Mouse (Mus musculus): Measurements from ENCODE around the gene Cd59a.
"Not testable (repeated sequence)": the region's sequence is repeated elsewhere in the genome, so short reads cannot be mapped to it uniquely, and the experiment has no call there.

Gene Cd59a

DNA sequence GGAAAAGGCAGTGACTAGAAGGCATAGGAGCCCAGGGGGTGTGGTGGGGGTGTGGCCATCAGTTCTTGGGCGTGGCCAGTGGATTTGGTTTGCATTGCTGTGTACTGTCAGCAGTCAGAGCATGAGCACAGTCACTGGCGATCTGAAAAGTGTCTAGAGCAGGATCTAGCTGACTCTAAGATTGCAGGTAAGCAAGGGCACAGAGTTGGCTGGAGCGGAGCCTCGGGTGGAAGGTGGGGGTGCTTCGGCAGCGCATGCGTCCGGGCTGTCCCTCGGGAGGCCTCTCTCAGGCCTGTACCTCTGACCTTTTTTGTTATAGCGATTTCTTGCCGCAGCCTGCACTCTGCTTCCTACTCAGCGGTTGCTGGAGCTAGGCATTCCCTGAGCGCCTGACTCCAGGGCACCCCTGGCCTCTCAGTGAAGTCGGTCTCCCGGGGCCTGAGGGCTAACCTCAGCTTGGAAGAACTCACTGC lies at the start of gene Cd59a:
TSS of gene Cd59a (plus strand) at position 61 of the 473 bp plus-strand sequence.
- peak; percentile 48 for DNase-seq (ENCODE audit: low read depth, low spot score)

DNA sequence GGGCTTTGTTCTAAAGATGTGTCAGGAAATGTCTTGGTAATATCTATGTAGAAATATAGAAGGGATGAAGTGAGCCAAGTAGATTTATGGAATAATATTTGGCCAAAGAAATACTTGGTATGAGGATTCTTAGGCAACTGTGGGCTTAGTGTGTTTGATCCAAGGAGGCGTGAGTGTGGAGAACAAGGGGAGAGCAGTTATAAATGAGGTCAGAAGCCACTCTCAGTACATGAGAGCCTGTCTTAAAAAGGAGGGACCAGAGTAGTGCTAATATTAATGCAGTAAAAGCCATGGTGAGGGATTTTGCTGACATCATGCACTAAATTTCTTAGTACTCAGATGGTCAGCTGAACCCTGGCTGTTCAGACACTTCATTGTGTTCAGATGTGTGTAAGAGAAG lies 37.2 kb upstream of the Cd59a start:
- no peak for DNase-seq (ENCODE audit: low read depth, low spot score)

DNA sequence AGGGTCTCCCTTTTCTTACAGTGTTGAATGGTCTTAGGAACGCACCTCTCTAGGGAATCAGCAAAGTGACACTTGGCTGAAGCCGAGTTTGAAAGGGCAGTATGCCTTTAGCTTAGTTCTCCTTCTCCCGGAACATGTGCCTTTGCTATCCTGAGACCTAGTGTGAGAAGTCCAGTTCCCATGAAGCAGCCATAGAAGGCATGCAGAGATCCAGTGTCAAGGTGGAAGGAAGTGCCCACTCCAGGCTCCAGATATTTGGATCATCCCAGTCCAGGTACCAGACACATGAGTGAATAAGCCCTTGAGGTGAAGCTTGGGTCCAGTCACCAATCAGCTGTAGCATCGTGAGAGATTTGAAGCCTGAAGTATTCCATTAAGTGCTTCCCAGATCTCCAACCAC lies 36.6 kb upstream of the Cd59a start:
- no peak for DNase-seq (ENCODE audit: low read depth, low spot score)

DNA sequence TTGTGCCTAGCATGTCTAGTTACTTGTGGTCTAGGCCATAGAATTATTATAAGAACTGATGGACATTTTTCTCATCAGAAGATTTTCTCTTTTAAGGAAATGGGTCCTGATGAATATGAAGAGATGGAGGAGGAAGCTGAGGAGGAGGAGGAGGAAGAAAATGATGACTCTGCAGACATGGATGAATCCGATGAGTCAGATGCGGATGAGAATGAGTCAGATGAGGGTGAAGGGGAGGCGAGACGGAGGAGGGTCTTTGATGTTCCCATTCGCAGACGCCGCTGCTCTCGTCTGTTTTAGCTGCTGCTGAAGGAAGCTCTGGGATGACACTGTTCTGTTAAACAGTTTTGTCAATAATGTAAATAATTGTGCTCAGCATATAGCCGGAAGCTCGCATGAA lies 35.8 kb upstream of the Cd59a start:
- DNase-seq (ENCODE audit: low read depth, low spot score): no peak

DNA sequence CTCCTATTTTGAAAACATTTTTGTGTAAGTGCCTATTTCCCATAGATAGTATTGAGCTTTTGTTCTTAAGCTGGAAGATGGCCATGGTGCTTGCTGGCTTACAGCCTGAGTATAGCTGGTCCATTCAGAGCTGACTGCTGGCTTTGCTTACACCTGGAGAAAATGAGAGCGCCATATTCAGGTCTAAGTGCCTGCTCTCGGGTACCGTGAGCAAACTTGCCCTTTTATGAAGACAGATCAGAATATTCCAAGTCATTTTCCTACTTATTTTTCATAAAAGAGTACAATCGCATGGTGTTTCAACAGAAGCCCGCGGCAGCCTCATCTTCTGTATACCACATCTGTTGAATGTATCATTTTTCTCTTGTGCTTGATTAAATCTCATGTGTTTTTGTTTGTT lies 34.6 kb upstream of the Cd59a start:
- no peak for DNase-seq (ENCODE audit: low read depth, low spot score)

DNA sequence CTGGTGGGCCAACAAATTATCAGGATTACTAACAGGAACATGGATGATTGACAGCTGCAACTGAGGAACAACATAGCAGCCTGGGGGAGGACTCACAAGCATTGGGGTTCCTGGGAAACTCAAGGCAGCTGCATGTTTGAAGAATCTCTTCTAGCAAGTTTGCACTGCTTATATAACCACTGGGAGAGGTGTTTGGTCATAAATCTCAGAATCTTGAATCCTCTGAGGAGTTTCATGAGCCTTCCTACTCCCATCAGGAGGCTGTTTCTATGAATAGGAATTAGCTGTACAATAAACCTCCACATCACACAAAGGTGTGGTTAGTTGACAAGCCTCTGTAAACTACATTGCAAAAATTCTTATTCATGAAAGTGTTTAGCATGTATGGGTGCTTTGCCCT lies 32.9 kb upstream of the Cd59a start:
- DNase-seq (ENCODE audit: low read depth, low spot score): no peak

DNA sequence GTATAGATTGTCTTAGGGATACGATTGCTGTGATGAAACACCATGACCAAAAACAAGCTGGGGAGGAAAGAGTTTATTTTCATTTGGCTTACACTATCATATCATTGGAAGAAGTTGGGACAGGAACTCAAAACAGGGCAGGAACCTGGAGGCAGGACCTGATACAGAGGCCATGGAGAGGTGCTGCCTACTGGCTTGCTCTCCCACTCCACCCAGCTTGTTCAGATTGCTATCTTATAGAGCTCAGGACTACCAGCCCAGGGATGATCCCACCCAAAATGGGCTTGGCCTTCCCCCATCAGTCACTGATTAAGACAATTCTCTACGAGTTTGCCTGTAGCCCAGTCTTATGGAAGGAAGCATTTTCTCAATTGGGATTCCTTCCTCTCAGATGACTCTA lies 31.4 kb upstream of the Cd59a start:
- DNase-seq (ENCODE audit: low read depth, low spot score): no peak

DNA sequence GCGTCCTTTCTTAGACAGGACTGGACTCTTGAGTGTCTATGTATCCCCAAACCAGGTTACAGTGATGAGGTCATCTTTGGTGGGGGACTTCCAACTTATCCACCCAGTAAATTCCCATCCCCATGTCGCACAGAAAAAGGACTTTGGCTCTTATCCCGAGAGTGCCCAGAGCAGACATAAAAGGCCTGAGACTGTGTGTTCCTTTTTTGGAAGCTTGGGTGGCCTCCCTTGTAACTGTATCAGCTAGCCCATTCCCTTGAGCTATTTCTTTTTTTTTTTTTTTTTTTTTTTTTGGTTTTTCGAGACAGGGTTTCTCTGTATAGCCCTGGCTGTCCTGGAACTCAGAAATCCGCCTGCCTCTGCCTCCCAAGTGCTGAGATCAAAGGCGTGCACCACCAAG lies 30.1 kb upstream of the Cd59a start, which contains the start of gene Gm10912:
TSS of gene Gm10912 (plus strand) at position 301 of the 400 bp plus-strand sequence.
- DNase-seq (ENCODE audit: low read depth, low spot score): not testable (repeated sequence)

DNA sequence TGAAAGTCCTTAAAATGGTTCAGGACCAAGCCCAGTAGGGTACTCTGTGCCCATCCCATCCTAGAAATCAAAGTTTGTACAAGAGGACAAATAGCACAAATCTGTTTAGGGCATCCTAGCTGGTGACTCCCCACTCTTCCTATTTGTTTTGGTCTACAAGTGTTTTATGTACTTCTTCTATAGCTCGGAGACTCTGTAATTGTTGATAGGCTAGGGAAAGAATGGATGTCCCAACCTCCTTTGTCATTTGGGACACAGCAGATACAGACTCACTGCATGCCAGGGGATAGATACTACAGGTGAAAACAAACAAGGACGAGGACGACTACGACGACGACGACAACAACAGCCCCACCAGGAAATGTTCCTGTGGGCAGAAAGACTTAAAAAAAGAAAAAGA lies 27.2 kb upstream of the Cd59a start, which contains the start of gene Gm10799:
TSS of gene Gm10799 (minus strand) at position 101 of the 400 bp plus-strand sequence.
- not testable (repeated sequence) for DNase-seq (ENCODE audit: low read depth, low spot score)

DNA sequence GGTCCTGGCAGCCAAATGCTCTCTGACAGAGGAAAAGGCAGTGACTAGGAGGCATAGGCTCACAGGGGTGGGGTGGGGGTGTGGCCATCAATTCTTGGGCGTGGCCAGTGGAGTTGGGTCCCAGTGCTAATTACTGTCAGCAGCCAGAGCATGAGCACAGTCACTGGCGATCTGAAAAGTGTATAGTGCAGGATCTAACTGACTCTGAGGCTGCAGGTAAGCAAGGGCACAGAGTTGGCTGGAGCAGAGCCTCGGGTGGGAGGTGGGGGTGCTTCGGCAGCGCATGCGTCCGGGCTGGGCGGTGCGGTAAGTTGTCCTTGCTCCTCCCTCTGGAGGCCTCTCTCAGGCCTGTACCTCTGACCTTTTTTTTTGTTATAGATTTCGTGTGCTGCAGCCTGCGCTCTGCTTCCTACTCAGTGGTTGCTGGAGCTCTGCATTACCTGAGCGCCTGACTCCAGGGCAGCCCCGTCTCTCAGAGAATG lies 25.9 kb upstream of the Cd59a start, which contains the start of gene Cd59b:
TSS of gene Cd59b (plus strand) at position 146 of the 482 bp plus-strand sequence.
- peak; percentile 25 for DNase-seq (ENCODE audit: low read depth, low spot score)

DNA sequence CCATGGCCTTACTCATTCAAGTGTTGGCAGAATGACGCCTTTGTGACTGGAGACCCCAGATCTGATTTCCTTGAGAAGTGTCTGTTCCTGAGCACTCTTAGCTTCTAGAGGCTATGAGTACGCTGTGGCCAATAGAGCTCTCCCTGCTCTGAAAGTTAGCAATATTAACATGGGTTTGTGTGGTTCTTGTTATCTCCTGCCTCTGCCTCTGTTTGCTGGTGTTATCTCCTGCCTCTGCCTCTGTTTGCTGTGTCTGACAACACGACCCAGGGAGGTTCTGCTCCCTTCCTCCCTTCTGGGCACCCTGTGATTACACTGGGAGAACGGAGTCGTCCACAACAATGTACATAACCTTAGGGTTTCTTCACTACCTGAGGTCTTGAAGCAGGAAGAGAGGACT lies 17.3 kb upstream of the Cd59a start:
- not testable (repeated sequence) for DNase-seq (ENCODE audit: low read depth, low spot score)

DNA sequence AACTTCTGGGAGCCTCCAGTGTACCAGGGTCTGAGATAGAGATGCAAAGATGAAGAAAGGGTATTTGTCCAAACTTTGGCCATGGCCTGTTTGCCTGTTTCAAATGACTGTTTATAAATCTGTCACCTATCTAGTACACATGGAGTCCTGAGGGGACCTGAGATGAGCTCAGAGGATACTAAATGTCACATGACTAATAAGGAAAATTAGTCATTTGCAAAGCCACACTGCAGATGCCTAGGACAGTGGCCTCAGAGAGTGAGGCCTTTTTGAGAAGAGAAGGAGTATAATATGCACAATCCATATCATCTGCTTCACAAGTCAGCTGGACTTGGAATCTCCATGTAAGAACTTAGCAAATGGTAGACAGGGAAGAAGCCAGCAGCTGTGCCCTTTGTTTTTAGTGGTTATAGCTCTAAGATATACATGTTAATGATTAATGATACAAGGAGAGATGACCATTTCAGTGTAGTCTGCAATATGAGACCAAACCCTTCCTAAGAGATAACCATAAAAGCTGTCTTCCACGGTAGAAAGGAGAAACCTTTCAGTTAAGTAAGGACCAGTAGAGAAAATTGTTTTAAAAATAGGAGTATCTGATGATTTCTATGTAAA lies 14.1 kb upstream of the Cd59a start:
- not testable (repeated sequence) for DNase-seq (ENCODE audit: low read depth, low spot score)

DNA sequence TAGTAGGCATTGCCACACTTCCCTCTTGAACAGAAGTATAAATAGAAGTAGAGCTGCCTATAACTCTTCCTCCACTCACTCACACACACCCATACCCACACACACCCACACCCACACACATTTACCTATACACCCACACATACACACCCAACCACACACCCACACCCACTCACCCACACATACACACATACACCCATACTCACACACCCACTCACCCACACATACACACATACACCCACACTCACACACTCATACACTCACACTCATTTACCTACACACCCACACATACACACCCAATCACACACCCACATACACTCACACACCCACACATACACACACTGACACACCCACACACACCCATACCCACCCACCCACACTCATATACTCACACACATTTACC lies 13.1 kb upstream of the Cd59a start:
- DNase-seq (ENCODE audit: low read depth, low spot score): no peak

DNA sequence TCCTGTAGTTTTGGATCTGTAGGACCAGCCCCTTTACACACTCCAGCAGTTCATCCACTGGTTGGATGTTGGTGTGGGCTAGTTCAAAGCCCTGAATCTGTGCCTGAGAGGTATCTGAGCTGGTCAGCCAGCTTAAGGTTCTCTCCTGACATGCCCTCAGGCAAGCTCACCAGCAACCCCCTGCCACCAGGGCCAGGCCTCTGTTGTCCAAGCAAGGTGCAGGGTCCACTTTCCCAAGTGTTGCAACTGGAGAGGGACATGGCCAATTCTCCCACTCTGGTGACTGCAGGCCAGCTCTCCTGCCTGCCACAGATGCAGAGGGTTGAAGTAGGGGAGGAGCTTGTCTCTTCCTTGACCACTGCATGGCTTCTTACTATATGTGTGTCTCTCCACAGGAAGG lies 11.6 kb upstream of the Cd59a start:
- not testable (repeated sequence) for DNase-seq (ENCODE audit: low read depth, low spot score)

DNA sequence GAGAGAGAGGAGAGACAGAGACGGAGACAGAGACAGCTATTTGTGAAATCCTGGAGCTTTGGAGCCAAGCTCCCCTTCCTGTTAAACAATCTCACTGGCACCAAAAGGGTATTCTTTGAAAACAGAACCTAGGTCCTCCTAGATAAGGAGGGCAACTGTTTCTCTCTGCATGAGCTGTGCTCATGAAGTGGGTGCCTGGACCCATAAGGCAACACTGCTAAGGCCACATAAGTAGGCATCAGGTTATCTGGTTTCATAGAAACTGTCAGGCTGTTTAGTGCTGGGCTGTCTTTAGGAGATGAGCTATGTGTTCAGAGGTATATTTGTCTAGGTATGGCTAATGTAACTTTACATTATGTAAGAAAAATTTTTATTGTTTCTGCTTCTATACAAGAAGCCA lies 8.0 kb upstream of the Cd59a start:
- DNase-seq (ENCODE audit: low read depth, low spot score): not testable (repeated sequence)

DNA sequence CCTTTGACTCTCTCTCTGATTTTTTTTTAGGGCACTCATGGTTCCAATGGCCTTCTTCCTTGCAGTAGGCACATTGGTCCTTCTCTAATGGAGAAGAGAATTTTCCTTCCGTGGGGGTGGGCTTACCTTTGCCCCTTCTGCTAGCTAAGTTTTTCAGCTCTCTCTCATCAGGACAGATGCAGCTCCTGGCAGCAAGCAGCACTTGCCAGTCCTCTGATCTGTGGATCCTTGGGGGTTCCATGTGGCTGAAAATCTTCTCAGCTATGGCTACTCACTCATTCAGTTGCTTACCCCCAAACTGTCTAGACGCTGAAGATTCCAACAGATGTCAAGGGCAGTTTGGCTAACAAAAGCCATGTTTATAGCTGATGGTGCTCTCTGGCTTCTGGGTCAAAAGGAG lies 2.3 kb upstream of the Cd59a start:
- no peak for DNase-seq (ENCODE audit: low read depth, low spot score)

DNA sequence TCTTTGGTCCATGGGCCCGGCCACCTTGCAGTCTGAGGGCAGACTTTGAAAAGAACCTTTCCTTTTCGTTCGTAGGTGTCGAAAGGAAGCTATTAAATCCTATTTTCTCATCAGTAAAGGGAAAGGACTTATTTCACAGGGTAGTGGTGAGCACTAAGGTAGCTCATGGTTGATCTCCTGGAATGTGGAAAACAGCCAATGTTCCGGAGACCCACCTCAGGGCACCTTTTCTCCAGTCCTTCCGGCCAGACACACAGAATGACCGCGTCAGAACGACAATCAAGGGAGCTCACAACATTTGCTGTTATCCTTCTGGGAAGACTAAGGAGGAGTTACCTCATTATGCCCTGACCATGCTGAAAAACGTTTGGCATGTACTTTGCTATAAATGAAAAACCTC lies 655 bp downstream of the Cd59a start:
- DNase-seq (ENCODE audit: low read depth, low spot score): no peak

DNA sequence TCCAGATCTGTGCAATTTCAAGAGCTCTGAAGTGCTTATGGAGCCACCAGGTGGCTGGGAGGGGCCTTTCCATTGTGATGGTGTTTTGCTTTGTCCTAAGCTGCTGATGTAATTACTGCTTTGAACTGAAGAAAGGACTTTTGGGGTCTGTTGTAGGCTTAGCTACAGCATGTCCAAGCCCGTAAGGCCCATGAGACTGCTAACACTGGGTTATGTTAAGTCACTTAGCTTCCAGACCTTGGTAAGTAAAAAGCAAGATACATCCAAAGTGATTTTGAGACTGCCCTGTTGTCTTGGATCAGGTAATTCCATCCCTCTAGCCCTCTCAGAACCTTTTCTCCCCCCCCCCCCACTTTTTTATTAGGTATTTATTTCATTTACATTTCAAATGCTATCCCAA lies 1.2 kb downstream of the Cd59a start:
- DNase-seq (ENCODE audit: low read depth, low spot score): not testable (repeated sequence)

DNA sequence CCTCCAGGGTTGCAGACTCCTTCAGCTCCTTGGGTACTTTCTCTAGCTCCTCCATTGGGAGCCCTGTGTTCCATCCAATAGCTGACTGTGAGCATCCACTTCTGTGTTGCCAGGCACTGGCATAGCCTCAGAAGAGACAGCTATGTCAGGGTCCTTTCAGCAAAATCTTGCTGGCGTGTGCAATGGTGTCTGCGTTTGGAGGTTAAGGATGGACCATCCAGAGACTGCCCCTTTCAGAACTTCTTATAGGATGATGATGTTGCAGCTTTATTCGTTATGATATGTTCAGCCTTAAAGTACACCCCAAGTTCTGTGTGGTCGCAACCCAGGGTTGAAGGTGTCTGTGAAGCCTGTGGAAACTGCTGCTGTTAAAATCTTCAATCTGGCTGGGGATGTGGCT lies 1.8 kb downstream of the Cd59a start:
- not testable (repeated sequence) for DNase-seq (ENCODE audit: low read depth, low spot score)

DNA sequence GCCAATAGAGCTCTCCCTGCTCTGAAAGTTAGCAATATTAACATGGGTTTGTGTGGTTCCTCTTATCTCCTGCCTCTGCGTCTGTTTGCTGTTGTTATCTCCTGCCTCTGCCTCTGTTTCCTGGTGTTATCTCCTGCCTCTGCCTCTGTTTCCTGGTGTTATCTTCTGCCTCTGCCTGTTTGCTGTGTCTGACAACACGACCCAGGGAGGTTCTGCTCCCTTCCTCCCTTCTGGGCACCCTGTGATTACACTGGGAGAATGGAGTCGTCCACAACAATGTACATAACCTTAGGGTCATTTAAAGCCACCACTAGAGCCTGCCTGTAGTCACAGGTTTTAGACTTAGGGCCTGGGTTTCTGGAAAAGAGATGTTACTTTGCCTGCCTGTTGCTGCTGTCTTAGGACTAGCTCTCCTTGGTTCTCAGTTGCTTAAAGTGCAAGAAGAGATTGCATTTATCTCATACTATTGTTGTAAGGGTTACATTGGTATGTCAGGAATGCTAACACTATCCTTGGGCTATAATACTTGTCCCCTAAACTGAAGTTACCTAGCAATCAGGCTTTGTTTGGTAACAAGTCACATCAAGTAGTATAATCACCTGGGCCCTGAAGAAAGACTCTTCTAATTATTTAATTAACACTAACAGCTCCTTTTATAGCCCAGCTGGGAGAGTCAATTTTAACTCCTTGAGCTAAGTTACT lies 3.1 kb downstream of the Cd59a start:
- no peak for DNase-seq (ENCODE audit: low read depth, low spot score)

DNA sequence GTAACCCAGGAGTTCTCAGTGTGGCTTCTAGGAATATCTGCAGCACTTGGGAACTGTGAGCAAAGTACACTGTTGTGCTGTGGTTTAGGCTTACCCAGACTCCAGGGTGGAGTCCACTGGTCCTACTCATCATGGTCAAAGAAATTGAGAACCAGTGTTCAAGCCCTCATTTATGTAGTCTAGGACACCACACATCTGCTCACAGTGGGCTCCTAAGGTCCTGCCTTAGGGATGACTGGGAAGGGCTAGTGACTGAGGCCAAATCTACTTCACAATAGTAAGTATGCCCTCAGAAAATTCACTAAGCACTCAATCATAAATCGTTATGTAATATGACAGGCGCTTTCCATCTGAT lies 3.6 kb downstream of the Cd59a start:
- DNase-seq (ENCODE audit: low read depth, low spot score): no peak

DNA sequence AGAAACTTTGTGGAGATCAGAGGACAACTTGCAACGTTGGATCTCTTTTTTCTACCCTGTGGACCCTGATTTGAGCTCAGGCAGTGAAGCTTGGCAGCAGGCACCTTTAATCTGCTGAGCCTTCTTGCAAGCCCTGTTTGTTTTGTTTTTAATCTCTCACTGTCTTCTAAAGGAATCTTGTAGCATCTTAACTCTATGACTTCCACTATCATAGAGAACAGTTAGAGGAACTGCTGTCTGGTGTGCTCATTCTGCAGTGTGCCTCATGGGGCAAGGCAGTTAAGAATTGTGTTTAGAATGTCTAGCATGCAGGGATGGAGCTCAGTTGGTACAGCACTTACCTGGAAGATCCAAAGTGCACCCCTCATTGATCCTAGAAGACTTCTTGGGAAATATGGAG lies 4.3 kb downstream of the Cd59a start:
- no peak for DNase-seq (ENCODE audit: low read depth, low spot score)

DNA sequence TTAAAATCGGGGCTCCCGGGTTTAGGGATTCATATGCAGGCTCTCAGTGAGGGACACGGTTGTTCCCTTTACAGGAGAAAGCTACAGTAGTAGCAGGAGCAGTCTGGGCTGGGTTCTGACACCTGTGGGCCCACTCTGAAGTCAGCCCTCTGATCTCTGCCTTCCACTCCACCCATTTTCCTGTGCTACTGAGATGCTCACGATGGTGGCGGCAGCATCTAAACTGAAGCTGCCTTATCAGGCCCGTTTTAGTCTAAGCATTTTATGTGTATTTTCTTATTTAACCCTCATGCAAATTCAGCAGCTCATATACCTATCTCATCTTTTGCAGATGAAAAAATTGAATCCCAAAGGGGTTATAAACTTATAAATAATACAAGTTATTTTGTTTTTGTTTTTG lies 9.2 kb downstream of the Cd59a start:
- no peak for DNase-seq (ENCODE audit: low read depth, low spot score)

Measured in skeletal muscle tissue, adult 2 months (tissue).